7 mouse cellular contexts compared by ENCODE assay signal in the genomic region with DNA sequence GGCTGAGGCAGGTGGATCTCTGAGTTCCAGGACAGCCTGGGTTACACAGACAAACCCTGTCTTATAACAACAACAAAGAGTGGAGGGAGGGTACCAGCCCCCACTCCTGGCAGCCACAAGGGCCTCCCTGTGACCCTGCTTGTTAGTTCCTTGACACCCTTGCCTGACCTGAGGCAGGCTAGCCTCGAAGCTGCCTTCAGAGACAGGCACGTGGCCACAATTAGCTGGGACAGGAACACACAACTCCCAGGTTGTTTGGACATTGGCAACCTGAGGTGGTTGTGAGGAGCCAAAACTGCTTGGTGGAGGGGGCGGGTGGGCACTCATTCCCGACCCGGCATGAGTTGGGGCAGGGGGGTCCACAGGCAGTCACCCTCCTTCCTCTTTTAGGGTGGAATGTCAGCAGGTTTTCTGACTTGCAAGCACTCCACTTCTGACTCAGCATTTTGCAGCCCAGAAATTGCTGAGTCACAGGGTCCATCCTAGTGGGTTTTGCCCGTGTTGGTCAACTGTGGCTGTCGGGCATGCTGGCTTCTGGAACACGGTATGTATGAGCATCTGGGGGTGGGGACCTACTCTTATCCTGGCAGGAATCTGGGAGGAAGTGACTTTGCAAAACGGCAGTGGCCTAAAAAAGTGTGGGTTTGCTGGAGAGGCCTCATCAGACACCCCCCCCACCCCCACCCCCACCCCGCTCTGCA. TPM values are rescaled to one million over a fixed set of nuclear protein-coding genes. Genes with fewer than 3 reads are reported as not detected.
A peak's percentile ranks its signal among the peaks of the same experiment; 100 is the strongest.
DNase-seq lines count a peak whose midpoint lies in the region; ATAC-seq and TF ChIP-seq lines count a peak whose summit lies in the region.

No protein-coding gene starts in this region.

- in situ Hi-C loops in ES-E14 (cut with MboI; ENCODE audit: low sequenced_read_pairs in 2 of 2, unreplicated experiment in 2 of 2): no loop called here

- TF ChIP-seq CTCF in lung, embryonic 14.5 days (IDR thresholded peaks at IDR 0.05; ENCODE audit: low read depth): no peak

- peaks cover 9% of the 10 kb centered on the region; the same call in 1 of the 2 replicates for H3K36me3 ChIP-seq in kidney, embryonic 14.5 days (ENCODE audit: control insufficient read depth, insufficient read depth, low read length)
- H3K36me3 ChIP-seq in ES-E14 (ENCODE audit: control insufficient read depth, insufficient read depth, low read length, poor library complexity, severe bottlenecking): peaks cover 2% of the 10 kb centered on the region; the same call in 1 of the 2 replicates
- peaks cover 10% of the 10 kb centered on the region; the same call in 1 of the 2 replicates for H3K36me3 ChIP-seq in lung, embryonic 14.5 days (ENCODE audit: insufficient read depth)
- H3K36me3 ChIP-seq in forebrain, embryonic 14.5 days (ENCODE audit: control insufficient read depth, insufficient read depth, low read length): no peaks in the 10 kb centered on the region
- 0 out of 2 replicates have a peak, but pooled peaks cover 3% of the 10 kb centered on the region for H3K36me3 ChIP-seq in intestine, embryonic 15.5 days

- H3K4me3 ChIP-seq in kidney, embryonic 14.5 days (ENCODE audit: low read length): no peak overlapping the region
- H3K4me3 ChIP-seq in ES-E14 (ENCODE audit: insufficient read depth in 1 of 2, low read depth in 1 of 2, low read length in 2 of 2, poor library complexity in 1 of 2, severe bottlenecking in 1 of 2): no peak overlapping the region
- no peak overlapping the region for H3K4me3 ChIP-seq in lung, embryonic 14.5 days (ENCODE audit: low read depth, low read length)
- H3K4me3 ChIP-seq in forebrain, embryonic 14.5 days (ENCODE audit: low read depth, low read length): no peak overlapping the region
- H3K4me3 ChIP-seq in intestine, embryonic 15.5 days (replicated peaks): no peak overlapping the region

- no peak overlapping the region for H3K27ac ChIP-seq in kidney, embryonic 14.5 days (ENCODE audit: low read depth, low read length)
- no peak overlapping the region for H3K27ac ChIP-seq in ES-E14 (ENCODE audit: insufficient read depth, low read depth, low read length, poor library complexity, severe bottlenecking)
- no peak overlapping the region; the same call in 1 of the 2 replicates for H3K27ac ChIP-seq in lung, embryonic 14.5 days (ENCODE audit: low read depth)
- no peak overlapping the region for H3K27ac ChIP-seq in forebrain, embryonic 14.5 days (ENCODE audit: low read depth, low read length)
- no peak overlapping the region for H3K27ac ChIP-seq in intestine, embryonic 15.5 days

- H3K27me3 ChIP-seq in kidney, embryonic 14.5 days (ENCODE audit: control insufficient read depth, insufficient read depth, low read length): no peaks in the 10 kb centered on the region; the same call in 1 of the 2 replicates
- 0 out of 2 replicates have a peak, but pooled peaks cover 3% of the 10 kb centered on the region for H3K27me3 ChIP-seq in lung, embryonic 14.5 days (ENCODE audit: insufficient read depth, low read length)
- H3K27me3 ChIP-seq in forebrain, embryonic 14.5 days (replicated peaks; ENCODE audit: control insufficient read depth, insufficient read depth, low read length): no peaks in the 10 kb centered on the region
- H3K27me3 ChIP-seq in intestine, embryonic 15.5 days (replicated peaks): no peaks in the 10 kb centered on the region

- DNase-seq in kidney, adult 9 months: peak; percentile 68
- DNase-seq in ES-E14 (ENCODE audit: low read depth, low spot score): no peak
- DNase-seq in c-Kit-negative CD71-positive TER-119-positive erythroid progenitor cells, embryonic 14.5 days (ENCODE audit: low read depth, low spot score): peak; percentile 86
- DNase-seq in lung, embryonic 14.5 days: peak; percentile 50
- DNase-seq in forebrain, embryonic 14.5 days (ENCODE audit: low spot score): no peak

- H3K9ac ChIP-seq in kidney, embryonic 14.5 days (ENCODE audit: low read depth, low read length): no peak overlapping the region
- H3K9ac ChIP-seq in ES-E14 (ENCODE audit: insufficient read depth, low read depth, low read length, poor library complexity, severe bottlenecking): no peak overlapping the region
- no peak overlapping the region for H3K9ac ChIP-seq in lung, embryonic 14.5 days
- no peak overlapping the region for H3K9ac ChIP-seq in forebrain, embryonic 14.5 days (ENCODE audit: low read length)
- H3K9ac ChIP-seq in intestine, embryonic 15.5 days: no peak overlapping the region

- H3K4me1 ChIP-seq in kidney, embryonic 14.5 days (ENCODE audit: control insufficient read depth, insufficient read depth, low read length): peaks cover 16% of the 10 kb centered on the region; the same call in 1 of the 2 replicates
- H3K4me1 ChIP-seq in ES-E14 (ENCODE audit: control insufficient read depth in 2 of 2, insufficient read depth in 2 of 2, low read length in 2 of 2, poor library complexity in 1 of 2): peaks cover 6 to 27% of the 10 kb centered on the region in 2 experiments; a peak in 3 of 4 replicates
- peaks cover 6% of the 10 kb centered on the region; the same call in 1 of the 2 replicates for H3K4me1 ChIP-seq in lung, embryonic 14.5 days (ENCODE audit: insufficient read depth)
- peaks cover 7% of the 10 kb centered on the region; the same call in 1 of the 2 replicates for H3K4me1 ChIP-seq in forebrain, embryonic 14.5 days (ENCODE audit: control insufficient read depth, insufficient read depth, low read length)
- H3K4me1 ChIP-seq in intestine, embryonic 15.5 days (replicated peaks): peaks cover 24% of the 10 kb centered on the region

- no peak overlapping the region for H3K4me2 ChIP-seq in kidney, embryonic 14.5 days (replicated peaks; ENCODE audit: low read depth, low read length)
- H3K4me2 ChIP-seq in lung, embryonic 14.5 days: peak overlapping the region; percentile 7; the same call in 1 of the 2 replicates
- no peak overlapping the region for H3K4me2 ChIP-seq in forebrain, embryonic 14.5 days (ENCODE audit: low read length)
- no peak overlapping the region for H3K4me2 ChIP-seq in intestine, embryonic 15.5 days (replicated peaks)

- WGBS in kidney, embryonic 14.5 days: 78% methylated on average over 10 of the region's 10 CpGs
- 60% methylated on average over 10 of the region's 10 CpGs for WGBS in lung, embryonic 14.5 days
- 80% methylated on average over 10 of the region's 10 CpGs for WGBS in forebrain, embryonic 14.5 days
- WGBS in intestine, embryonic 15.5 days: 73% methylated on average over 10 of the region's 10 CpGs

- ATAC-seq in kidney, embryonic 14.5 days (ENCODE audit: low FRiP score, low TSS enrichment): no peak
- ATAC-seq in lung, embryonic 14.5 days (ENCODE audit: insufficient read depth): no peak
- no peak for ATAC-seq in forebrain, embryonic 14.5 days
- no peak for ATAC-seq in intestine, embryonic 15.5 days

- H3K9me3 ChIP-seq in kidney, embryonic 14.5 days (ENCODE audit: control insufficient read depth, low read length): no peaks in the 10 kb centered on the region
- H3K9me3 ChIP-seq in ES-E14 (ENCODE audit: control insufficient read depth, insufficient read depth, low read depth, low read length): no peaks in the 10 kb centered on the region
- no peaks in the 10 kb centered on the region for H3K9me3 ChIP-seq in lung, embryonic 14.5 days (ENCODE audit: low read depth, low read length)
- H3K9me3 ChIP-seq in forebrain, embryonic 14.5 days (replicated peaks; ENCODE audit: control insufficient read depth, low read length): no peaks in the 10 kb centered on the region
- H3K9me3 ChIP-seq in intestine, embryonic 15.5 days: no peaks in the 10 kb centered on the region

TF ChIP-seq in ES-E14, 5 proteins besides CTCF, POLR2A, EP300 and RAD21:
- peak; percentile 97 for TF ChIP-seq MAFK (IDR thresholded peaks at IDR 0.05; ENCODE audit: insufficient read depth, low read depth, low read length)
- no peak for TF ChIP-seq ZNF384 (IDR thresholded peaks at IDR 0.05; ENCODE audit: low read depth, low read length)
- no peak for TF ChIP-seq ZC3H11A (IDR thresholded peaks at IDR 0.05; ENCODE audit: borderline replicate concordance, low read depth, low read length)
- TF ChIP-seq CHD2 (IDR thresholded peaks at IDR 0.05; ENCODE audit: low read depth, low read length): no peak
TF ChIP-seq in ES-E14: peak in this region for 1.

RNA-seq across cellular contexts. Expression of a gene that starts 8.2 kb away (rescaled TPM):
- 34.4 and 36.1 TPM in 2 replicates for polyA plus RNA-seq in kidney, embryonic 14.5 days (2014; fragmentation: Nextera tagmentation; extraction: Ambion mirVana)
- total RNA-seq in ES-E14 (2012; rRNA removed): 15.8 and 18.6 TPM in 2 replicates
- polyA plus RNA-seq in lung, embryonic 14.5 days (2014; fragmentation: Nextera tagmentation; extraction: Ambion mirVana): 25.3 and 32.7 TPM in 2 replicates
- polyA plus RNA-seq in forebrain, embryonic 14.5 days (2014; fragmentation: Nextera tagmentation; extraction: Ambion mirVana): 65.4 and 69.1 TPM in 2 replicates
- polyA plus RNA-seq in intestine, embryonic 15.5 days (2015; fragmentation: Nextera tagmentation; extraction: Ambion mirVana): 23.9 and 25.1 TPM in 2 replicates

RNA-seq across cellular contexts. Expression of a gene that starts 18.8 kb away (rescaled TPM):
- polyA plus RNA-seq in kidney, embryonic 14.5 days (2014; fragmentation: Nextera tagmentation; extraction: Ambion mirVana): 11.9 and 15.7 TPM in 2 replicates
- total RNA-seq in ES-E14 (2012; rRNA removed): 12.5 and 12.7 TPM in 2 replicates
- 14.3 and 17.5 TPM in 2 replicates for polyA plus RNA-seq in lung, embryonic 14.5 days (2014; fragmentation: Nextera tagmentation; extraction: Ambion mirVana)
- polyA plus RNA-seq in forebrain, embryonic 14.5 days (2014; fragmentation: Nextera tagmentation; extraction: Ambion mirVana): 4.9 and 6.4 TPM in 2 replicates
- polyA plus RNA-seq in intestine, embryonic 15.5 days (2015; fragmentation: Nextera tagmentation; extraction: Ambion mirVana): 6.9 and 7.8 TPM in 2 replicates

RNA-seq across cellular contexts. Expression of a gene that starts 55.4 kb away (rescaled TPM):
- 0.20 and 0.34 TPM in 2 replicates for polyA plus RNA-seq in kidney, embryonic 14.5 days (2014; fragmentation: Nextera tagmentation; extraction: Ambion mirVana)
- total RNA-seq in ES-E14 (2012; rRNA removed): 0.16 and 0.31 TPM in 2 replicates
- 0.20 TPM in 1 of 2 replicates, not detected in the other for polyA plus RNA-seq in lung, embryonic 14.5 days (2014; fragmentation: Nextera tagmentation; extraction: Ambion mirVana)
- polyA plus RNA-seq in forebrain, embryonic 14.5 days (2014; fragmentation: Nextera tagmentation; extraction: Ambion mirVana): 0.11 and 0.14 TPM in 2 replicates
- polyA plus RNA-seq in intestine, embryonic 15.5 days (2015; fragmentation: Nextera tagmentation; extraction: Ambion mirVana): 0.09 and 0.21 TPM in 2 replicates

RNA-seq across cellular contexts. Expression of a gene that starts 57.7 kb away (rescaled TPM):
- 32.2 and 34.1 TPM in 2 replicates for polyA plus RNA-seq in kidney, embryonic 14.5 days (2014; fragmentation: Nextera tagmentation; extraction: Ambion mirVana)
- total RNA-seq in ES-E14 (2012; rRNA removed): 4.4 and 7.4 TPM in 2 replicates
- polyA plus RNA-seq in lung, embryonic 14.5 days (2014; fragmentation: Nextera tagmentation; extraction: Ambion mirVana): 43.8 and 51.2 TPM in 2 replicates
- polyA plus RNA-seq in forebrain, embryonic 14.5 days (2014; fragmentation: Nextera tagmentation; extraction: Ambion mirVana): 19.5 and 20.0 TPM in 2 replicates
- polyA plus RNA-seq in intestine, embryonic 15.5 days (2015; fragmentation: Nextera tagmentation; extraction: Ambion mirVana): 18.0 and 20.6 TPM in 2 replicates

Comparison
In these comparisons a context has a peak if more than half of its experiments do, and no peak if none do; other contexts are left out.
1. DNase-seq: peak in kidney, adult 9 months (single experiment), c-Kit-negative CD71-positive TER-119-positive erythroid progenitor cells, embryonic 14.5 days (single experiment) and lung, embryonic 14.5 days (single experiment); none in ES-E14 (single experiment) and forebrain, embryonic 14.5 days (single experiment).